Mouse (Mus musculus): ENCODE results near the gene Hist1h3g. TPM values are rescaled to one million over a fixed set of nuclear protein-coding genes. Genes with fewer than 3 reads are reported as not detected.

The Hist1h3g gene
- total RNA-seq (2021), result 1 to 10 TPM; 2.0 to 3.9 TPM
- long read RNA-seq, experiment 1, result 0 reads
- long read RNA-seq, experiment 2, result 0 reads

DNA sequence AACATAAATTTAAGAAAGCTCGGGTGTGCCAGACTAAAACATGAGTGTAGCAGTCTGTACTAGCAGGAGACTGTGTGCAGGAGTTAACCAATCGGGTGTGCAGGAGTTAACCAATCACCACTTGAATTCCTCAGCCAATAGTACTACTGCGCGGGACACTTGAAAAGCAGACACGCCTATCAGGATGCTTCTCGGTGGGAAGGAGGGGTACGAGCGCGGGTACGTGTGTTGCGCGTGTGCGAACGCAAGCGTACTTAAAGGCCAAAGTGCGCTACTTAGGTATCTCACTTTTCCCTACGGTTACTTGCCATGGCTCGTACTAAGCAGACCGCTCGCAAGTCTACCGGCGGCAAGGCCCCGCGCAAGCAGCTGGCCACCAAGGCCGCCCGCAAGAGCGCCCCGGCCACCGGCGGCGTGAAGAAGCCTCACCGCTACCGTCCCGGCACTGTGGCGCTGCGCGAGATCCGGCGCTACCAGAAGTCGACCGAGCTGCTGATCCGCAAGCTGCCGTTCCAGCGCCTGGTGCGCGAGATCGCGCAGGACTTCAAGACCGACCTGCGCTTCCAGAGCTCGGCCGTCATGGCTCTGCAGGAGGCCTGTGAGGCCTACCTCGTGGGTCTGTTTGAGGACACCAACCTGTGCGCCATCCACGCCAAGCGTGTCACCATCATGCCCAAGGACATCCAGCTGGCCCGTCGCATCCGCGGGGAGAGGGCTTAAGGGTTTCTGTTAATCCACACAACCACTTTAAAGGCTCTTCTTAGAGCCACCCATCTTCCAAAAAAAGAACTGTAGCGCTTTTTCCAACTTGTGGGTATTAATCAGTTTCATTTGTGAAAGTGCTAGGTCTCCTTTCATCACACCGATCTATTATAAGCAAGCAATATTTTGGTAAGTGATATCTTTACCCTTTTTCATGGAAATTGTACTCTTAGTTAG is at the start of gene Hist1h3g:
Gene Hist1h3g (plus strand): TSS at position 286 of the 939 bp plus-strand sequence.
- peak; percentile 74 for DNase-seq

DNA sequence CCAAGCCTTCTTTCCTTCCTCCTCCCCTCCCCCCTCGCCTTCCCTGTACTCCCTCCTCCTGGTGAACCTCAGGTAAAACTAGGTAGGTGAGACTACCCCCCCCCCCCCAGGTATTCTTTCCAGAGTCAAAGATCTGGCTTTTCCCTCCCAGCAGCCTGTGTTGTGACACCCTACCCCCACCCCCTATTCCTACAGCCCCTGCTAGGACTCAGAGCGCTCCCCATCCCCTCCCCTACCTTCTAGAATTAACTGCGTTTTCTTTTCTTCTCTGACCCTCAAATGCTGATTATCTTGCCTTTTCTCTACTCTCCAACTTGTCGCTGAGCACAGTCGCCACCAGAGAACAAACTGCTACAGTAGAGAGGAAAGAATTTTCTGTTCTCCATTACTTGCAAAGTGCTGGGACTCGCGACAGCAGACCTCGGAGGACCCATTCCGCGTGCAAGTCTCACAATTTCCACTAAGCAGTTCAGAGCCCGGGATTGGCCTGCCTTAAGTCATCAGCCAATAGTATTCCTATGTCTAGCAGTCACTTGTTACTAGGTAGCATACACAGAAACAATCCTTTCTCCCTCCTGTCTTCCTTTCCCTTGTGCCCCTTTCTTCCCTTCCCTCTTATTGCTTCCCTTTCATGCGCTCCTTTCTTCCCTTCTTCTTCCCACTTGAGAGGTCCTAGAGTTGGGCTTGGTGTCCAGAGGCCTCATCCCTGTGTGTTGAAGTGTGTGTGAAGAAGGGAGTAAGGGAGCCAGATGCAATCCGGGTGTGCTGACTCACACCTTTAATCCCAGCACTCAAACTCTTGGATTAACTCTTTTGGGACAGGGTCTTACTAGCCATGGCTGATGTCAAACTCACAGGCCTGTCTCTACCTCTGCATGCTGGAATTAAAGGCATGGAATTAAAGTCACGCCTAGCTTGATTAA is 46.6 kb upstream of the Hist1h3g start, which contains the start of gene Btn2a2:
Gene Btn2a2 (minus strand): TSS at position 458 of the 923 bp plus-strand sequence.
- DNase-seq, result peak; percentile 37

DNA sequence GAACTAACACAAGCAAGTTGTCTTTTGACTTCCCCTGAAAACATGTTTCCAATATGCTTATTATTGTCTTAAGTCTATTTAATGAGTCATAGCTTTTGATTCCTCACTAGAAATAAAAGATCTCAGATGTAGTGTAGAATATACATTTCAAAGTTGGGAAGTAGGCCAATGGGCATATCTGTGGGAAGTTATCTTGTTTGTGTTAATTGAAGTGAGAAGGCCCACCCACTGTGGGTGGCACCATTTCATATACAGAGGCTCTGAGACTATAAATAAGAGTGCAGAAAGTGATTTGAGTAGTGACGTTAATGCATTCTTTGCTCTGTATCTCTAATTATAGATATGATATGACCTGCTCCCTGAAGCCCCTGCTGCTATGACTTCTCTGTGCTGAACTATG is 44.4 kb upstream of the Hist1h3g start:
- no peak for DNase-seq

DNA sequence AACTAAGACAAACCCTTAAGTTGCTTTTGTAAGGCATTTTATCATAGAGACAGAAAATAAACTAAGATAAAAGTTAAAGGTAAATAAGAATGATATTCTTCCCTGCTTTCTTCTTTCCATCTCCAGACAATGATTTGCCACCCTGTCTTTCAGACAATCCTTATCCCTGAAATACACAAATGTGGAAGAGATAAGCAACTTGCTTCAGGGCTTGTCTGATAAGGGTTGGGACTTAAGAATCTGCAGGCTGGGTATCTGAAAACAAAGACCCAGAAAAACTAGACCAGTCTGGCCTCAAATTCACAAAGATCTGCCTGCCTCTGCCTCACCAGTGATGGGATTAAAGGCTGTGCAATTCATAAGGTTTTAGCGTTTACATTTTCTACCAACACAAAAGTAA is 44.0 kb upstream of the Hist1h3g start:
- DNase-seq, result no peak

DNA sequence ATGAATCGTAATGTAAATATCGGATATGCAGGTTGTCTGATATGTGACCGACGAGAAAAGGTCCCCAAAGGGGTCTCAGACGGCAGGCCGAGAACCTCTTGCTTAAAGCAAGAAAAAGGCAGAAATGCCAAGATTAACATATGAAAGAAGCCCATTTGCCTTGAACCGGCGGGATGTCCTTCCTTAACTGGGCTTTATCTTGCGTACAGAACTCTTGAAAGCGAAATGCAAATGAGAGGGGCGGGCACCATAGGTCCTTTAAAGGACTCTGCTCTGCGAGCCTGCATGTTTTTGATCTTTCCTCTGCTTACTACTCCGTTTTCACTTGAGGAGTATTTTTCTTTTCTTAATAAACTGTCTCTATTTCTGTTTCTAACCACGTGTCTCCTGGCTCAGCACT is 43.2 kb upstream of the Hist1h3g start:
- DNase-seq, result no peak

DNA sequence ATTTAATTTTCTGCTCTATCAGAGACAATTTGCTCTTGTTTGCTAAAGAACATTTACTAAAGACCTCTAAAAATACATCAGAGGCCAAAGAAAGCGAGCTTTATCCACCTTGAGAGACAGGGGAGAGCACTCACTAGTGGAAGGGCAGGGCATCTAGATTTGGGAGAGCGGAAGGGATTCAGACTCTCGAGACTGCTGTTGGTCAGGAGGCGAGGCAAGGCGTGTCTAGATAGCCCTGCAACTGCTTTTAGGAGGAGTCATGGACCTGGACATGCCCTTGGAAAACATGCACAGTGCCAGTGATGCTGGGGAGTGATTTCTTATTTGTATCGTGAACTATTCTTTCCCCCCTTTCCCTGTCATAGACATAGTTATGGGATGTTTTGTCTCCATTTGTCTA is 39.7 kb upstream of the Hist1h3g start:
- DNase-seq, result no peak

DNA sequence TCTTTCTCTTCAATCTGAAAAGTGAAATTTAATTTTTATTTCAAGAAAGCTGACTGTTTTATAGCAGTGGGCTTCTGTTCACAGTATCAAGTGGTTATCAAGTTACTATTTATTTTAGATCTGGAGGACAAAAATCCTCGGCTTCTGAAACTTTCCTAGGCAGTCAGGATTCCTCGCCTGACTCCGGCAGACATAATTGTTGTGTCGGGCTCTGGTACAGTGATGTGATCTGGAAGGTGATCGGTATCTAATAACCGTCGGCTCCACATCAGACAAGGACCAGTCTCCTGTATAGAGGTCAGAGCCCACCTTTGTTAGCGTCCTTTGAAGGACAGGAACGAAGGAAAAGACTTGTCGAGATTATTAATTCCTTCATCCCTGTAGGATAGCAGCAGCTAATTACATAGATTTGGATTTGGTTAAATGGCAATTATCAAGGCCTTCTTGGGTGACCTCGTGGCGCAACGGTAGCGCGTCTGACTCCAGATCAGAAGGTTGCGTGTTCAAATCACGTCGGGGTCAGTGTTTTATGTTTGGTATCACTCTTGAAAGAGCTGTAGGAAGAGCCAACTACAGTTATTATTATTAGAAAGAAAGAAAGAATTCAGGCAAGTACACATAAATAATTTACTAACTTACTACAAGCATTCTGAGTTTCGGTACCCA is 37.4 kb upstream of the Hist1h3g start:
- DNase-seq, result no peak

DNA sequence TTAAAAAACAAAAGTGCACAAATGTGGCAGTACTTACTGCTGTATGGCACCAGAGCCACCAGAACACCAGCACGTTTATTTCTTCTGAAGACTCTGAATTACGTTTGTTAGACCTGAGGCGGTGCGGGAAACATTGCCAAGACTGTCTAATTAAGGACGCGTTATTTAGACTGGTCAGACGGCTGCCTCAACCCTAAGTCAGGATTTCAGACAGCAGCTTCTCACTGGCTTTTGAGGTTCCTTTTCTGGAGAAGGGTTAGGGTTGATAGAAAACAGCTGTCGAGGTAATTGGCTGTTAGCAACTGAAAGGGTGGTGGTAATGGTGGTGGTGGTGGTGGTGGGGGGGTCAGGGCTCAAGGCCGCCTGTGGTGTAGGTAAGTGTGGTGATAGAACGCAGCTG is 36.6 kb upstream of the Hist1h3g start:
- DNase-seq, result no peak

DNA sequence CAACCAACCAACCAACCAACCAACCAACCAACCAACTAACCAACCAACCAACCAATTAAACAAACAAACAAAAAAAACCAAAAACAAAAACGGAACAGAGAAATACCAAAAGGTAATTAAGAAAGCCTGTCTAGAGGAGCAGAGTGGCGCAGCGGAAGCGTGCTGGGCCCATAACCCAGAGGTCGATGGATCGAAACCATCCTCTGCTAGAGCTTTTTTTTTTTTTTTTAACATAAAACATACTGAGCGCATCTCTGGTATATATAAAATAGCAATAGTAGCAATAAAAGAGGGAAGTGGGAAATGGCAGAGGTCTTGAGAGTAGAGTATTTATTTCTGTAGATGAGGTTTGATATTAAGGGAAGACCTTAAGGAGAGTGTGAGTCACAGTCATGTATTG is 35.3 kb upstream of the Hist1h3g start:
- no peak for DNase-seq

DNA sequence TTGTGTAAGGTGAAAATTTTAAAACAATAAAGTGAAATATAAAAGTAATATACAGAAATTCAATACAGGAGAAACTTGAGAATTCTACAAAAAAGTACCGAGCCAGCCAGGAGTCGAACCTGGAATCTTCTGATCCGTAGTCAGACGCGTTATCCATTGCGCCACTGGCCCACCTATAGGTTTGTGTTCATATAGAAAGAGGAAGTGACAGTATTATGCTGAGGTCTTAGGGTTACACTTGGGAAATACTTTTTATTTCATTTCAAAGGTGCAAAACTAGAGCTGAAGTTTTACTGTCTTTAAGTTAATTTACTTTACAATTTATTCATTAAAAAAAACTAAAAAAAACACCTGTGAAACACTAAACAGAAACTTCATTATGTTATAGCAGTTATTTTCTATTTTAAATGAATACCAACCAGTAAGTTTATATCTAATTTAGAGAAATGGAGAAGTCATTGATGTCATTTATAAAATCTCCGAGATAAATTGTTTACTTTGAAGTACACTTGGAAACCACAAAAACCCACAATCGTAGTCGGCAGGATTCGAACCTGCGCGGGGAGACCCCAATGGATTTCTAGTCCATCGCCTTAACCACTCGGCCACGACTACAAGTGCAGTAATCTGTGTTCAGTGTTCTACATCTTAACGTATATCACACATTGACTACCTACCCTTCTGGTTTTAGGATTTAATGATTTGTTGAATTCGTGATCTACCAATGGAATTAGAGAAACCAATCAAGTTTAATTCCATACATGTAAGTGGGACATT is 34.6 kb upstream of the Hist1h3g start:
- no peak for DNase-seq

DNA sequence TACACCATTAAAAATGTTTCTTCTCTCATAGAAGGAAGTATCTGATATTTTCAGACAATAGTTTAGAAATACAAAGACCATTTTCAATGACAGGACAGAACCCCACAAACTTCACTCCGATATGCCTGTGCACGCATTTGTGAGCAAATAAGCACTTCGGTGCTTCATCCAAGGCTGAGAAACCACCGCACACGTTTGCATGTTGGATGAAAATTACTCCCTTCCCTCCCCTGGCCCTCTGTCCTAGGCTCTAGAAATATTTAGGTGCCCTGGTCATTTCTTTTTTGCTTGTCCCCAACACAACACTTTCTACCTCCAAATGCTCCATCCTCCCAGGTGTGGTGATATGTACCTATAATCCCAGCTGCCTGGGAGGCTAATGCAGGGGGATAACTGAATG is 33.7 kb upstream of the Hist1h3g start:
- DNase-seq, result no peak

DNA sequence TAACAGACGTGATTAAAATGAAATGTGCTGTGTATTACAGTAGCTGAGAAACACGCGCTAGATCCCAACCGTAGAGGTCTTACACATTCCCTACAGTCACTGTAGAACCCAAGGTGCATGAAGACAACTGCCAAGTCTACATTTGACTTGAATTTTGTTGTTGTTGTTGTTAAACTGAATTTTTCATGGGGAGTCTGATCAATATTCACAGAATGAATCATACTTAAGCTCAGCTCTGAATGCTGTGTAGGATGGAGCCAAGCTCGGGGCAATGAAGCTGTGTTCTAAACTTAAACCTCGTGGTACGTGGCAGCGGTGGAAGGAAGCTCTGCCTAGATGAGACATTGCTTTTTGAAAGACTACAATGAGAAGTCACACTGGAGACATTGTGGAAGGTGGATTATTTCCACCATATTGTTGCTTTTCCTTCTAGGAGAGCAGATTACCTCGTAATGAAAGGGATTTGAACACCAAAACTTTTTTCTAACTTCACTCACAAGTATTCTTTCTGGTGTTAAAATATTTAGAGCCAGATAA is 33.1 kb upstream of the Hist1h3g start:
- no peak for DNase-seq

DNA sequence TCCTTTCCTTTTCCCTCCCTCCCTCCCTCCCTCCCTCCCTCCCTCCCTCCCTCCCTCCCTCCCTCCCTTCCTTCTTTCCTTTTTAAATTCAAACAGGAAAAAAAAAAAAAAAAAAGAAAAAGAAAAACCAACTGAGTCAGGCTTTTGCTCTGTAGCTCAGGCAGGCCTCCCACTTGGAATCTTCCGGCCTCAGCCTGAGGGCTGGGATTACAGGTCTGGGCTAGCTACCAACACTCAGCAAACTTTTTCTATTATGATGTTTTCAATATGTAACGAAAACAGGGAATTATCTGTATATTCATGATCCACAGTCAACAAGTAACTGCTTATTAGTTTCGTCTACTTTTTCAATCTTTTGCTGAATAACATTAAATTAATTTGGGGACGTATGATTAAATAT is 32.3 kb upstream of the Hist1h3g start:
- no peak for DNase-seq

DNA sequence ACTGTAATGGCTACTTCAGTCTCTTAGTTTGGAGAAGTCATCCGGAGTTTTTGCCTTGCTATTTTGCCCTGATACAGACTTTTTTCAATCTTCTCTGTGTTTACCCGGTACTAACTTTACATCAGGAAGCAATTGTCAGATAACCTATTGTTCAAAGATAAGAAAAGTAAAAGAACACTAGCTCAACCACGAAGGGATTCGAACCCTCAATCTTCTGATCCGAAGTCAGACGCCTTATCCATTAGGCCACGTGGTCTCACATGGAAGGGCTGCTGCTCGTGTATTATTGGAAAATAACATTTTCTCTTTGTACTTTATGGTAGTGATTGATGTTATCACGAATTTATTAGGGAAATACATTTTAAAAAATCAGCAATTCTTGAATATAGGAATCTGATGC is 31.4 kb upstream of the Hist1h3g start:
- DNase-seq, result no peak

DNA sequence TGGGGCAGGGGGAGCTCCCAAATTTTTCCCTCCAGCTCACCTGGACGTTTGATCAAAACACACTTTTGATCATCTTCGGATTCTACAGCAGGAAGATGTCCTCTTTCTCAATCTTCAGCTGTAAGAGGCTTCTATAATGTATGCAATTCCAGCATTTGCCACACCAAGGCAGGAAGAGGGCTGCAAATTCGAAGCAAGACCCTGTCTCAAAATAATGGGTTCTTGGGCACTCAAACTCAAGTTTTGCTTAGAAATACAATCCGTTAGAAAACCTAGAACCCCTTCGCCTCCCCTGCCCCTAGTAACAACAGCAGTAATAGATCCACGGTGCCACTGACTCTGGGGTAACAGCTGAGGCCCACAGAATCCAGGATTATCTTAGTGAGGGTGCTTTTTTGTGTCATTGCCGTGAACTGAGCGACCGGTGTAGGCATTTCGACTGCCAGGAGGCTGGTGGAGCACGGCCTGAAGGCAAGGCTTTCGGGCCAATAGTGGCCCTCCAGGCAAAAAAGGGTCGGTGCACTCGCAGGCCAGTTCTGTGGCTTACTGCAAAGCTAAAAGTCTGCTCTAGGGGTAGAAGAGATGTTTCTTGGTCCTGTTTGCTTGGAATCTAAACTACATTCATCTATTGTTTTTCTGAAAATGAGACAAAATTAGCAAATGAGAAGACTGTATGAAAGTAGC is 29.4 kb upstream of the Hist1h3g start:
- no peak for DNase-seq

DNA sequence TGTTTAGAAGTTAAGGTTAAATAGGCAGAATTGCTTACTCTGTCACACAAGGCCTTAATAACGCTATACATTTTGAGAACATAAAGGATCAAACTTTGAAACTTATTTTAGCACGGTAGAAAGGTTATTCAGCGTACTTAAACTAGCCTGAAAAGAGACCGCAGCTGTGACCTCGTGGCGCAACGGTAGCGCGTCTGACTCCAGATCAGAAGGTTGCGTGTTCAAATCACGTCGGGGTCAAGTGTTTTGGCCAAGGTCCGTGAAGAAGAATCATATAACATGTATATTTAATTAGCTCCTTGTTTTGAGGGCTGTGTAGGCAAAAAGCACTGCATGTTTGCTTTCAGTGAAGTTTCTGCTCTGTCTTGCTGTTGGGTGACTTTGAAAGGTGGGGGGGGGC is 28.9 kb upstream of the Hist1h3g start:
- no peak for DNase-seq

DNA sequence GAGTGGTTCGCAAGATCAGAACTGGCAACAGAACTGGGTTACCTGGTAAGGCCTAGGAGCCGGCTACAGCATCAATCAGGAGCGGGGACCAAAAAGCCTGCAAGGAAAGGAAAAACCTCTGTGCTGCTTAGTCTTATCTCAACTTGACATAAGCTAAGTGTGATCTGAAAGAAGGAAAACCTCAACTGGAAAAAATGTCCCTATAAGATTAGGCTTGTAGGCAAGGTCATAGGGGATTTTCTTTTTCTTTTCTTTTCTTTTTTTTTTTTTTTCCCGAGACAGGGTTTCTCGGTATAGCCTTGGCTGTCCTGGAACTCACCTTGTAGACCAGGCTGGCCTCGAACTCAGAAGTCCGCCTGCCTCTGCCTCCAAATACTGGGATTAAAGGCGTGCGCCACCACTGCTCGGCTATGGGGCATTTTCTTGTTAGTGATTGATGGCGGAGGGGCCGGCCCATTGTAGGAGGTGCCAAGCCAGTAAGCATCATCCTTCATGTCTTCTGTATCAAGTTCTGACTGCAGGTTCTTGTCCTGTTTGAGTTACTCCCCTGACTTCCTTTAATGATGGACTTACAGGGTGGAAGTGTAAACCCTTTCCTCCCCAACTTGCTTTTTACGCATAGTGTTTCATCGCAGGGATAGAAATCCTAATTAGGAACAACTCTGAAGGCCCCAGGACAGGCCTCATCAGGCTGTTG is 28.3 kb upstream of the Hist1h3g start:
- no peak for DNase-seq

DNA sequence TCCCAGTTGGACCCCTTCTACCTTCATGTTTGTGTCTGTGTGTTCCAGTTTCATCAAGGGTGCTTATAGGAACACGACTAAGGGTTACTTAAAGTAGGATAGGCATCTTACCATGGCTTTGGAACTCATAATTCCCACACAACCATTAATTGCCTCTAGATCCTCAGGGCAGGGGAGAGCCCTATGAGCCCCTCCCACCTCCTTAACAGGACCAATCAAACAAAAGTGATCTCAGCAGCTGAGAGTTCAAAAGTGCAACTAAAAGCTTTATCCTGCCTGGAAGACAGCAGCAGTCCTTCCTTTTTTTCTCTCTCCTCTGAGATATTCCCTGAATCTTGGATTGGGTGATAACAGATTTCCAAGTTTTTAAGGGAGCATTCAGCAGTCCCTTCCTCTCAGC is 25.1 kb upstream of the Hist1h3g start:
- DNase-seq, result no peak

DNA sequence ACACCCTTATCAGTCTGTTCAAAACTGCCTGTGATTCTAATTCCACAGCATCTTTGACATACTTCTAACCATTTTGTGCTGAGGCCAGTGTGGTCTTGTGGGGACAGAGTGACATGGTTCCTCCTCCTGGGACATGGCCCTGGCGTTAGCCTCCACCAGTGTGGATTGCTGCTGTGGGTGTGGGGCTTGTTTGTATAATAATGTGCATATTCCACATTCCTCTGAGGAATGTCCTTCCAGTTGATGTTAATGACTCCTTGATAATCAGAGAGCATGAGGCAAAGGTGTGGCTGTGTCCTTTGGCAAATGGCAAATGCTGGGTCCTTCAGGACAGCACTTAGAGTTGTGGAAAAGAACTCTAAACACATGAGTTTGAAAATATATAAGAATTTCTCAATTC is 21.7 kb upstream of the Hist1h3g start:
- DNase-seq, result no peak

DNA sequence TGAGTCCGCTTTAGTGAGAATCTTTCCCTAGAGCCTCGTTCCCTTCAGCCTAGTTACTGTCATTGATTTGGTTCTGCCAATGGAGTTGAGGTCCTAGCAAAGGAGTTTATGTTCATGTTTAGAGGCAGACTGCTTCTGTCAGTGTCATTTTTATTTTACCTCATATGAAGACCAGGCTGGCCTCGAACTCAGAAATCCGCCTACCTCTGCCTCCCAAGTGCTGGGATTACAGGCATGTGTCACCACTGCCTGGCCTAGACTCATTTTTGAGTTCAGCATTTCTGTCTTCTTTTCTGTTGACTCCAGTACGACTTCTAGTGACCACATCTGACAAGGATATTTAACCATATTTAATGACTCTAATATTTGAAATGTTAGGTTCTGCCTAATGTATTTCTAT is 19.9 kb upstream of the Hist1h3g start:
- DNase-seq, result no peak

Data from gastrocnemius, postnatal 25 days (tissue).